Mouse (Mus musculus) liver, adult 2 months (tissue): Measurements from ENCODE around the gene Ifnlr1.

Experiments
- CTCF ChIP-seq: fragments of 200-500 bp; IDR thresholded peaks from 2 replicates; pipeline ENCODE4 v1.5.1; 2011; ENCODE audit warnings: low read depth, low read length, control low read depth
- POLR2A ChIP-seq: fragments of 200-500 bp; IDR thresholded peaks from 2 replicates; pipeline ENCODE4 v1.6.1; 2011; ENCODE audit warnings: low read length, control low read depth; ENCODE audit not compliant: insufficient read depth; ENCODE audit errors: extremely low read depth

GRCm38 (mm10) chr4:135744726-135745448, 58.8 kb downstream of the Ifnlr1 start:
- TF ChIP-seq POLR2A (no peak), CTCF (no peak)
